18 mouse cellular contexts compared by ENCODE assay signal in genomic region chr2:70885674-70886073, GRCm38 (mm10).
DNase-seq lines count a peak whose midpoint lies in the region; ATAC-seq and TF ChIP-seq lines count a peak whose summit lies in the region.
"Had no signal": no experiment of that assay in that cellular context is flagged by ENCODE, and none has a peak within 500 bp of the region (broad histone marks: within the 10 kb centered on the region; RNA-seq: fewer than 3 reads in every experiment).

No protein-coding gene starts in this region.

- H3K36me3 ChIP-seq in liver, adult 2 months (ENCODE audit: control insufficient read depth, insufficient read depth, low read length) = no peaks in the 10 kb centered on the region
- H3K36me3 ChIP-seq in liver, embryonic 16.5 days (ENCODE audit: control insufficient read depth, insufficient read depth) = no peaks in the 10 kb centered on the region
- H3K36me3 ChIP-seq in kidney, embryonic 15.5 days = no peaks in the 10 kb centered on the region
- H3K36me3 ChIP-seq: heart, embryonic 15.5 days; hindbrain, embryonic 13.5 days; intestine, embryonic 15.5 days had no signal

- no peak overlapping the region for H3K4me3 ChIP-seq in liver, adult 2 months (ENCODE audit: insufficient read depth, low read depth, low read length)
- no peak overlapping the region for H3K4me3 ChIP-seq in liver, embryonic 16.5 days (ENCODE audit: low read depth, low read length)
- H3K4me3 ChIP-seq in kidney, embryonic 15.5 days (replicated peaks) = no peak overlapping the region
- H3K4me3 ChIP-seq: heart, embryonic 15.5 days; hindbrain, embryonic 13.5 days; intestine, embryonic 15.5 days; left cerebral cortex, adult 2 months had no signal

- whole genome bisulfite sequencing in liver, adult 2 months = 89% methylated on average over 6 of the region's 6 CpGs
- WGBS in liver, embryonic 16.5 days (ENCODE audit: insufficient replicate concordance) = 22% methylated on average over 6 of the region's 6 CpGs
- 90% methylated on average over 6 of the region's 6 CpGs for WGBS in kidney, embryonic 15.5 days

- H3K27ac ChIP-seq in liver, adult 2 months (replicated peaks; ENCODE audit: insufficient read depth, low read depth, low read length) = no peak overlapping the region
- no peak overlapping the region for H3K27ac ChIP-seq in liver, embryonic 16.5 days (ENCODE audit: low read length)
- no peak overlapping the region for H3K27ac ChIP-seq in kidney, embryonic 15.5 days
- H3K27ac ChIP-seq: heart, embryonic 15.5 days; hindbrain, embryonic 13.5 days; intestine, embryonic 15.5 days; kidney, postnatal 0 days had no signal

- no peaks in the 10 kb centered on the region for H3K79me2 ChIP-seq in liver, adult 2 months (ENCODE audit: control insufficient read depth, insufficient read depth, low read length)

- no peak overlapping the region for H3K4me2 ChIP-seq in liver, embryonic 16.5 days (ENCODE audit: low read depth, low read length)
- no peak overlapping the region for H3K4me2 ChIP-seq in kidney, embryonic 15.5 days
- H3K4me2 ChIP-seq: heart, embryonic 15.5 days; hindbrain, embryonic 13.5 days; intestine, embryonic 15.5 days had no signal

- H3K4me1 ChIP-seq in liver, adult 2 months (ENCODE audit: control insufficient read depth, insufficient read depth, low read length) = peaks cover 2% of the 10 kb centered on the region; the same call in 1 of the 2 replicates
- H3K4me1 ChIP-seq in liver, embryonic 16.5 days (ENCODE audit: control insufficient read depth, low read depth, low read length) = peaks cover 5% of the 10 kb centered on the region
- H3K4me1 ChIP-seq in kidney, embryonic 15.5 days = no peaks in the 10 kb centered on the region
- H3K4me1 ChIP-seq: heart, embryonic 15.5 days; hindbrain, embryonic 13.5 days; intestine, embryonic 15.5 days had no signal

- no peak for TF ChIP-seq CTCF in liver, adult 2 months (IDR thresholded peaks at IDR 0.05; ENCODE audit: low read depth, low read length)

- no peaks in the 10 kb centered on the region for H3K27me3 ChIP-seq in liver, adult 2 months (ENCODE audit: control insufficient read depth, insufficient read depth, low read length)
- no peaks in the 10 kb centered on the region for H3K27me3 ChIP-seq in liver, embryonic 16.5 days (ENCODE audit: control insufficient read depth, insufficient read depth, low read depth, low read length)
- H3K27me3 ChIP-seq in kidney, embryonic 15.5 days = no peaks in the 10 kb centered on the region
- H3K27me3 ChIP-seq: heart, embryonic 15.5 days; hindbrain, embryonic 13.5 days; intestine, embryonic 15.5 days had no signal

- TF ChIP-seq POLR2A in liver, adult 2 months (IDR thresholded peaks at IDR 0.05; ENCODE audit: extremely low read depth, insufficient read depth, low read length) = no peak

- H3K9me3 ChIP-seq in liver, embryonic 16.5 days (replicated peaks; ENCODE audit: control insufficient read depth, low read length) = no peaks in the 10 kb centered on the region
- H3K9me3 ChIP-seq in kidney, embryonic 15.5 days (replicated peaks) = no peaks in the 10 kb centered on the region
- H3K9me3 ChIP-seq: heart, embryonic 15.5 days; hindbrain, embryonic 13.5 days; intestine, embryonic 15.5 days had no signal

- no peak overlapping the region for H3K9ac ChIP-seq in liver, adult 2 months (ENCODE audit: low read depth, low read length)
- no peak overlapping the region for H3K9ac ChIP-seq in liver, embryonic 16.5 days (ENCODE audit: low read depth, low read length)
- no peak overlapping the region for H3K9ac ChIP-seq in kidney, embryonic 15.5 days
- H3K9ac ChIP-seq: forebrain, postnatal 0 days; heart, embryonic 15.5 days; hindbrain, embryonic 13.5 days; intestine, embryonic 15.5 days had no signal

- peak; percentile 98 for ATAC-seq in common myeloid progenitor, adult 5-6 weeks (replicated peaks; ENCODE audit: low read depth, poor library complexity, severe bottlenecking)
- ATAC-seq in liver, embryonic 16.5 days (ENCODE audit: low read depth) = peak; percentile 48; the same call in 1 of the 2 replicates
- peak; percentile 98 for ATAC-seq in monocyte, adult 5-6 weeks (replicated peaks; ENCODE audit: insufficient number of reproducible peaks, low FRiP score, low TSS enrichment, poor library complexity, severe bottlenecking)
- ATAC-seq in kidney, embryonic 15.5 days (replicated peaks; ENCODE audit: low FRiP score) = no peak
- no peak for ATAC-seq in activated CD4-positive, CD25-positive, alpha-beta regulatory T cell, adult 4 months
- ATAC-seq: forebrain, postnatal 0 days; intestine, embryonic 15.5 days had no signal

- DNase-seq in liver, adult 2 months (ENCODE audit: extremely low read depth, low read depth, low spot score) = peak; percentile 31
- DNase-seq in liver = no peak
- no peak for DNase-seq in kidney, adult 11 months
- DNase-seq: cerebellum, postnatal 25 days; forebrain, postnatal 0 days; midbrain, embryonic 14.5 days; right cerebral cortex, adult 18-20 months; thymus, postnatal 4 days had no signal

Comparison
In these comparisons a context has a peak if more than half of its experiments do, and no peak if none do; other contexts are left out.
1. ATAC-seq: peak in common myeloid progenitor, adult 5-6 weeks (single experiment), liver, embryonic 16.5 days (single experiment) and monocyte, adult 5-6 weeks (single experiment); none in kidney, embryonic 15.5 days (single experiment) and activated CD4-positive, CD25-positive, alpha-beta regulatory T cell, adult 4 months (single experiment).